Mouse (Mus musculus) E14TG2a.4 (cell line): ENCODE measurements around the gene Ly6g6d.

Experiments
- CTCF ChIP-seq: conservative IDR thresholded peaks from 2 replicates; pipeline ENCODE4 v1.5.1; 2014; ENCODE audit warnings: low read length
- NANOG ChIP-seq: IDR thresholded peaks from 2 replicates; pipeline ENCODE4 v1.6.1; 2014; ENCODE audit warnings: borderline replicate concordance, low read length, mixed read lengths
- POU5F1 ChIP-seq: IDR thresholded peaks from 2 replicates; pipeline ENCODE4 v1.6.1; 2014; ENCODE audit warnings: low read length, borderline replicate concordance

DNA sequence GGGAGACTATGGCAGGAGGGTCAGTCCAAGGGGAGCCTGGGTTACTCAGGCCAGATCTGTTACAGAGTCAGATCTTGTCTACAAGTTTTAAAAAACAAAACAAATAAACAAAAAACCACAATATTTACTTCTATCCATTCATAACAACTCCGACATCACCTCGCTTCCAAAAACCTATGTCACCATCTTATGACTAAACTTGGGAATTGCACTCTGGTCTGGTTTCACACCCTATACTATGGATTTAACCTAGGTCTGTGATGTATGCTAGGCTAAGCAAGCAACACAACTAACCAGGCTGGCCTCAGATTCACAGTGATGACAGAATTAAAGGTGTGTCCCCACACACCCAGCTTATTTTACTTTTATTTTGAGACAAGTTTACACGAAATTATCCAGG is 28.7 kb upstream of the Ly6g6d start:
- TF ChIP-seq CTCF (no peak), NANOG (no peak), POU5F1 (no peak)
